Mouse (Mus musculus) liver, embryonic 16.5 days (tissue): Measurements from ENCODE around the gene Art3. TPM values are rescaled to one million over a fixed set of nuclear protein-coding genes. Genes with fewer than 3 reads are reported as not detected.

Source experiments
- ATAC-seq: fragments of 200-750 bp; cut with Nextera tagmentation; 2 replicates; pipeline ENCODE4 v1.8.0; 2017; ENCODE audit warnings: low read depth, mild to moderate bottlenecking, moderate number of reproducible peaks, moderate library complexity
- H3K27ac ChIP-seq: fragments of 300-500 bp; sonication (generic); 2 replicates; pipeline ENCODE4 v1.5.1; 2014; ENCODE audit warnings: mild to moderate bottlenecking, low read length
- H3K27me3 ChIP-seq: fragments of 300-500 bp; sonication (generic); 2 replicates; pipeline ENCODE4 v1.6.1; 2014; ENCODE audit warnings: low read depth, low read length, mixed read lengths; ENCODE audit not compliant: control insufficient read depth, insufficient read depth
- H3K36me3 ChIP-seq: fragments of 300-500 bp; sonication (generic); 2 replicates; pipeline ENCODE4 v1.6.1; 2014; ENCODE audit warnings: mild to moderate bottlenecking; ENCODE audit not compliant: control insufficient read depth, insufficient read depth
- H3K4me1 ChIP-seq: fragments of 300-500 bp; sonication (generic); 2 replicates; pipeline ENCODE4 v1.6.1; 2014; ENCODE audit warnings: low read depth, low read length, mixed read lengths; ENCODE audit not compliant: control insufficient read depth
- H3K4me2 ChIP-seq: fragments of 300-500 bp; sonication (generic); 2 replicates; pipeline ENCODE4 v1.6.1; 2014; ENCODE audit warnings: low read depth, low read length, mixed read lengths
- H3K4me3 ChIP-seq: fragments of 300-500 bp; sonication (generic); 2 replicates; pipeline ENCODE4 v1.5.1; 2014; ENCODE audit warnings: low read depth, mild to moderate bottlenecking, low read length
- H3K9ac ChIP-seq: fragments of 300-500 bp; sonication (generic); 2 replicates; pipeline ENCODE4 v1.6.1; 2014; ENCODE audit warnings: low read depth, low read length
- H3K9me3 ChIP-seq: fragments of 300-500 bp; sonication (generic); replicated peaks from 2 replicates; pipeline ENCODE4 v1.6.1; 2016; ENCODE audit warnings: low read length; ENCODE audit not compliant: control insufficient read depth
- WGBS: fragments of 180-500 bp; shearing (Covaris S2); extraction: QIAGEN DNeasy Blood & Tissue Kit; methylation state at CpG from one replicate; pipeline ENCODE4 v1.1.7; 2014; ENCODE audit not compliant: insufficient replicate concordance; 5-methylcytosine and 5-hydroxymethylcytosine counted together
- polyA plus RNA-seq: library from polyadenylated mRNA; unstranded; fragments of >200 nt; fragmentation: Nextera tagmentation; extraction: Ambion mirVana; gene quantifications from 2 replicates; pipeline ENCODE4 v1.2.1, GENCODE M21; 2015

Art3 gene
- polyA plus RNA-seq = 0.74 and 0.93 TPM in 2 replicates

- no peak within 1 kb of the TSS for H3K9ac ChIP-seq
- WGBS = 81% methylated on average over 17 of the region's 17 CpGs
- no peaks in the 10 kb centered on the region for H3K9me3 ChIP-seq
- H3K27me3 ChIP-seq = no peaks in the 10 kb centered on the region
- ATAC-seq = no peak
- H3K36me3 ChIP-seq = no peaks in the 10 kb centered on the region
- peak within 1 kb of the TSS; percentile 12; the same call in 1 of the 2 replicates for H3K27ac ChIP-seq
- H3K4me2 ChIP-seq = no peak within 1 kb of the TSS; the same call in 1 of the 2 replicates
- H3K4me1 ChIP-seq = no peaks in the 10 kb centered on the region
- H3K4me3 ChIP-seq = no peak within 1 kb of the TSS
Measured at GRCm38 (mm10) chr5:92331635-92332338, at the start of gene Art3. Art3 (plus strand) TSS chr5:92331827.

- WGBS = 69% methylated on average over 4 of the region's 4 CpGs
- peaks cover under 1% of the 10 kb centered on the region; the same call in 1 of the 2 replicates for H3K27me3 ChIP-seq
- H3K4me1 ChIP-seq = peaks cover 24% of the 10 kb centered on the region
- no peak overlapping the region for H3K4me3 ChIP-seq
- no peaks in the 10 kb centered on the region for H3K9me3 ChIP-seq
- no peak overlapping the region for H3K9ac ChIP-seq
- peaks cover 2% of the 10 kb centered on the region; the same call in 1 of the 2 replicates for H3K36me3 ChIP-seq
- no peak overlapping the region for H3K27ac ChIP-seq
- no peak for ATAC-seq
- H3K4me2 ChIP-seq = 0 out of 2 replicates have a peak overlapping the region, but pooled peaks have one; percentile 49
Measured at GRCm38 (mm10) chr5:92282571-92282970, 49.1 kb upstream of the Art3 start.

GRCm38 (mm10) chr5:92283107-92283506 lies 48.5 kb upstream of the Art3 start:
- Histone ChIP-seq H3K27ac (peak overlapping the region; percentile 48; the same call in 1 of the 2 replicates), H3K4me3 (no peak overlapping the region), H3K9me3 (no peaks in the 10 kb centered on the region), H3K9ac (no peak overlapping the region), H3K27me3 (no peaks in the 10 kb centered on the region), H3K4me1 (peaks cover 23% of the 10 kb centered on the region), H3K36me3 (peaks cover 2% of the 10 kb centered on the region; the same call in 1 of the 2 replicates), H3K4me2 (peak overlapping the region; percentile 49)
- WGBS = 19% methylated on average over 3 of the region's 3 CpGs
- peak; percentile 76 for ATAC-seq

- no peaks in the 10 kb centered on the region for H3K9me3 ChIP-seq
- ATAC-seq = no peak
- no peaks in the 10 kb centered on the region for H3K27me3 ChIP-seq
- H3K36me3 ChIP-seq = peaks cover 17% of the 10 kb centered on the region
- H3K4me3 ChIP-seq = no peak overlapping the region
- no peak overlapping the region for H3K9ac ChIP-seq
- H3K4me2 ChIP-seq = no peak overlapping the region
- no peak overlapping the region for H3K27ac ChIP-seq
- 64% methylated on average over 6 of the region's 6 CpGs for WGBS
- H3K4me1 ChIP-seq = peaks cover 10% of the 10 kb centered on the region
Measured at GRCm38 (mm10) chr5:92287840-92288239, 43.8 kb upstream of the Art3 start.

GRCm38 (mm10) chr5:92291652-92292414 lies 39.8 kb upstream of the Art3 start:
- Histone ChIP-seq H3K4me2 (no peak overlapping the region), H3K4me1 (no peaks in the 10 kb centered on the region), H3K27me3 (no peaks in the 10 kb centered on the region), H3K27ac (no peak overlapping the region), H3K9me3 (no peaks in the 10 kb centered on the region), H3K4me3 (no peak overlapping the region), H3K36me3 (peaks cover 15% of the 10 kb centered on the region), H3K9ac (no peak overlapping the region)
- 67% methylated on average over 6 of the region's 6 CpGs for WGBS
- ATAC-seq = 0 out of 2 replicates have a peak, but pooled peaks have one; percentile 37

GRCm38 (mm10) chr5:92294525-92294924 lies 37.1 kb upstream of the Art3 start:
- Histone ChIP-seq H3K36me3 (peaks cover 13% of the 10 kb centered on the region), H3K4me2 (no peak overlapping the region), H3K9ac (no peak overlapping the region), H3K4me1 (no peaks in the 10 kb centered on the region), H3K4me3 (no peak overlapping the region), H3K27me3 (no peaks in the 10 kb centered on the region), H3K27ac (no peak overlapping the region), H3K9me3 (no peaks in the 10 kb centered on the region)
- ATAC-seq = no peak
- 63% methylated on average over 2 of the region's 2 CpGs for WGBS

- no peak for ATAC-seq
- H3K4me3 ChIP-seq = no peak overlapping the region
- H3K27me3 ChIP-seq = no peaks in the 10 kb centered on the region
- H3K4me1 ChIP-seq = no peaks in the 10 kb centered on the region
- H3K27ac ChIP-seq = no peak overlapping the region
- no peak overlapping the region for H3K4me2 ChIP-seq
- H3K9me3 ChIP-seq = no peaks in the 10 kb centered on the region
- H3K36me3 ChIP-seq = peaks cover 25% of the 10 kb centered on the region
- H3K9ac ChIP-seq = no peak overlapping the region
- 68% methylated on average over 13 of the region's 13 CpGs for WGBS
Measured at GRCm38 (mm10) chr5:92302149-92302840, 29.3 kb upstream of the Art3 start.

- peaks cover 8% of the 10 kb centered on the region for H3K4me1 ChIP-seq
- no peak overlapping the region for H3K4me3 ChIP-seq
- H3K4me2 ChIP-seq = no peak overlapping the region
- H3K9ac ChIP-seq = no peak overlapping the region
- H3K9me3 ChIP-seq = no peaks in the 10 kb centered on the region
- H3K27me3 ChIP-seq = no peaks in the 10 kb centered on the region
- WGBS = 71% methylated on average over 3 of the region's 3 CpGs
- H3K27ac ChIP-seq = no peak overlapping the region
- H3K36me3 ChIP-seq = peaks cover 24% of the 10 kb centered on the region
- no peak for ATAC-seq
Measured at GRCm38 (mm10) chr5:92304291-92304690, 27.3 kb upstream of the Art3 start.
